Mouse (Mus musculus) lung, adult 18-20 months (tissue): ENCODE data around the gene Itgb1bp1.

Source experiments
- DNase-seq, 2 experiments: peaks; one replicate each; pipeline ENCODE4 v3.0.0; 2022; ENCODE audit warnings: mixed read lengths in 2 of 2

The Itgb1bp1 gene

GRCm38 (mm10) chr12:21234560-21234959, 51.5 kb downstream of the Itgb1bp1 start:
- DNase-seq: no peak

- DNase-seq: no peak
These were observed 52.4 kb downstream of the Itgb1bp1 start for GRCm38 (mm10) chr12:21233727-21234126.

- peak; percentile 37 to 59 for DNase-seq
These were observed 56.8 kb downstream of the Itgb1bp1 start for GRCm38 (mm10) chr12:21229076-21229918.

GRCm38 (mm10) chr12:21228650-21229049, 57.4 kb downstream of the Itgb1bp1 start:
- no peak for DNase-seq

- DNase-seq: peak; percentile 89 to 95
These were observed 58.8 kb downstream of the Itgb1bp1 start for GRCm38 (mm10) chr12:21227076-21227980.

GRCm38 (mm10) chr12:21226316-21226715, 59.8 kb downstream of the Itgb1bp1 start:
- DNase-seq: no peak

- DNase-seq: peak; percentile 25 to 48
These were observed 60.7 kb downstream of the Itgb1bp1 start for GRCm38 (mm10) chr12:21225358-21225757.

- DNase-seq: peak in 1 of 2 experiments; percentile 22
These were observed 62.2 kb downstream of the Itgb1bp1 start for GRCm38 (mm10) chr12:21223923-21224322.

GRCm38 (mm10) chr12:21220596-21220995, 65.5 kb downstream of the Itgb1bp1 start:
- DNase-seq: no peak

GRCm38 (mm10) chr12:21217776-21218444, 68.2 kb downstream of the Itgb1bp1 start:
- no peak for DNase-seq

- no peak for DNase-seq
These were observed 71.4 kb downstream of the Itgb1bp1 start for GRCm38 (mm10) chr12:21214551-21215165.

- no peak for DNase-seq
These were observed 73.2 kb downstream of the Itgb1bp1 start for GRCm38 (mm10) chr12:21212876-21213275.

- DNase-seq: no peak
These were observed 76.8 kb downstream of the Itgb1bp1 start for GRCm38 (mm10) chr12:21209273-21209672.

GRCm38 (mm10) chr12:21208172-21208795, 77.8 kb downstream of the Itgb1bp1 start:
- DNase-seq: no peak

- DNase-seq: no peak
These were observed 78.7 kb downstream of the Itgb1bp1 start for GRCm38 (mm10) chr12:21207422-21207821.

GRCm38 (mm10) chr12:21205799-21206198, 80.3 kb downstream of the Itgb1bp1 start:
- DNase-seq: no peak

- peak; percentile 27 to 55 for DNase-seq
These were observed 81.3 kb downstream of the Itgb1bp1 start for GRCm38 (mm10) chr12:21204701-21205312.

GRCm38 (mm10) chr12:21201485-21202269, 84.4 kb downstream of the Itgb1bp1 start:
- DNase-seq: no peak

- no peak for DNase-seq
These were observed 85.5 kb downstream of the Itgb1bp1 start for GRCm38 (mm10) chr12:21200613-21201012.

GRCm38 (mm10) chr12:21196420-21196819, 89.7 kb downstream of the Itgb1bp1 start:
- no peak for DNase-seq

- no peak for DNase-seq
These were observed 90.6 kb downstream of the Itgb1bp1 start for GRCm38 (mm10) chr12:21195497-21195896.
